Mouse (Mus musculus): ENCODE data around the gene Rasgrp3. TPM values are rescaled to one million over a fixed set of nuclear protein-coding genes. Genes with fewer than 3 reads are reported as not detected.
"Not testable (repeated sequence)": the region's sequence is repeated elsewhere in the genome, so short reads cannot be mapped to it uniquely, and the experiment has no call there.

Rasgrp3 gene
- polyA plus RNA-seq, 1 experiment = 0.46 TPM

DNA sequence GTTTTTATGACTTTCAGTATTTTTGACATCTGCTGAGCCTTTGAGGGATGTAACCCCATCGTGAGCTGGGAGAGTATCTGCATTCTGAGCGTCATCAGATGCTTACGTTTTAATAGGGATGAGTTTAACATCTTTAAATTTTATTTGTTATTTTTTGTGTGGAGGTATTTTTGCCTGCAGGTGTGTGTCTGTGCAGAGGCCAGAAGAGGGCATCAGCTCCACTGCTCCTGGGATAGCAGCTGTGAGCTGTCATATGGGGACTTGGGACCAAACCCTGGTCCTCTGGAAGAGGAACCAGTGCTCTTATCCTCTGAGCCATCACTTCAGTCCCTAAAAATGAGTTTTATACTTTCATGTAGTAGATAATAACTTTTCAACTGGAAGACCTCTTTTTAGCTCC, 12.6 kb downstream of the Rasgrp3 start:
- Histone ChIP-seq H3K4me2 (ENCODE audit: low read depth) (no peak overlapping the region), H3K36me3 (ENCODE audit: control insufficient read depth, insufficient read depth) (no peaks in the 10 kb centered on the region), H3K27me3 (ENCODE audit: control insufficient read depth, insufficient read depth, insufficient read length) (no peaks in the 10 kb centered on the region), H3K79me2 (ENCODE audit: control insufficient read depth, insufficient read depth) (no peaks in the 10 kb centered on the region), H3K4me3 (no peak overlapping the region), H3ac (ENCODE audit: control insufficient read depth, insufficient read length) (no peak overlapping the region)
- TF ChIP-seq POLR2AphosphoS2 (IDR thresholded peaks at IDR 0.05; ENCODE audit: insufficient read length, low read depth) (no peak), USF1 (IDR thresholded peaks at IDR 0.05; ENCODE audit: low read depth) (no peak), SRF (IDR thresholded peaks at IDR 0.05; ENCODE audit: control insufficient read depth, insufficient read length, low read depth) (no peak), POLR2A (IDR thresholded peaks at IDR 0.05; ENCODE audit: insufficient read length, low read depth) (no peak), MYOD1 (IDR thresholded peaks at IDR 0.05; ENCODE audit: control insufficient read depth in 1 of 3, insufficient read length in 2 of 3, low read depth in 2 of 3) (no peak), TCF3 (IDR thresholded peaks at IDR 0.05; ENCODE audit: insufficient read length, low read depth) (no peak)

DNA sequence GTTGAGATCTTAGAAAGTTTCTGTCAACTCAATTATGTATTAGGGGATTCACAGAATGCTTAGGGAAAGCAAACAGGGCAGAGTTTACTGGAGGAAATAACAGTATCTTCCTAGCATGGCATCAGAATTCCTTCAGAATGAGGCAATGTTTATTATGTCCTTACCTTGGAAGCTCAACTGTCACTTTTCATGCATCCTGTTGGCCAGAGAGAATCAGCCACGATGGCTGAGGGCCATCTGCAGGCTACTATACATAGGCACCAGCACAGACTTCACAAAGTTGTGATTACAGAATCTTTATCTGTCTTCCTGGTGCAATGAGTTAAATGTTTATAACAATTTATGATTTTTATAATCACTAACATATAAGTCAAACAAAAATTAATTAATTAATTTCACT, 13.3 kb downstream of the Rasgrp3 start:
- Histone ChIP-seq H3K4me3 (no peak overlapping the region), H3K36me3 (ENCODE audit: control insufficient read depth, insufficient read depth) (no peaks in the 10 kb centered on the region), H3K4me2 (ENCODE audit: low read depth) (no peak overlapping the region), H3ac (ENCODE audit: control insufficient read depth, insufficient read length) (no peak overlapping the region), H3K79me2 (ENCODE audit: control insufficient read depth, insufficient read depth) (no peaks in the 10 kb centered on the region), H3K27me3 (ENCODE audit: control insufficient read depth, insufficient read depth, insufficient read length) (no peaks in the 10 kb centered on the region)
- TF ChIP-seq TCF3 (IDR thresholded peaks at IDR 0.05; ENCODE audit: insufficient read length, low read depth) (no peak), TCF12 (IDR thresholded peaks at IDR 0.05; ENCODE audit: insufficient read depth, poor library complexity, severe bottlenecking) (no peak), CEBPB (IDR thresholded peaks at IDR 0.05; ENCODE audit: insufficient read depth, poor library complexity, severe bottlenecking) (no peak), E2F4 (IDR thresholded peaks at IDR 0.05; ENCODE audit: insufficient read depth) (no peak), POLR2A (IDR thresholded peaks at IDR 0.05; ENCODE audit: insufficient read length, low read depth) (no peak), SRF (IDR thresholded peaks at IDR 0.05; ENCODE audit: control insufficient read depth, insufficient read length, low read depth) (no peak), MYOD1 (IDR thresholded peaks at IDR 0.05; ENCODE audit: control insufficient read depth in 1 of 3, insufficient read length in 2 of 3, low read depth in 2 of 3) (no peak), POLR2AphosphoS2 (IDR thresholded peaks at IDR 0.05; ENCODE audit: insufficient read length, low read depth) (no peak), REST (IDR thresholded peaks at IDR 0.05; ENCODE audit: insufficient read depth, insufficient read length) (no peak), MAX (IDR thresholded peaks at IDR 0.05; ENCODE audit: low read depth) (no peak), USF1 (IDR thresholded peaks at IDR 0.05; ENCODE audit: low read depth) (no peak)

DNA sequence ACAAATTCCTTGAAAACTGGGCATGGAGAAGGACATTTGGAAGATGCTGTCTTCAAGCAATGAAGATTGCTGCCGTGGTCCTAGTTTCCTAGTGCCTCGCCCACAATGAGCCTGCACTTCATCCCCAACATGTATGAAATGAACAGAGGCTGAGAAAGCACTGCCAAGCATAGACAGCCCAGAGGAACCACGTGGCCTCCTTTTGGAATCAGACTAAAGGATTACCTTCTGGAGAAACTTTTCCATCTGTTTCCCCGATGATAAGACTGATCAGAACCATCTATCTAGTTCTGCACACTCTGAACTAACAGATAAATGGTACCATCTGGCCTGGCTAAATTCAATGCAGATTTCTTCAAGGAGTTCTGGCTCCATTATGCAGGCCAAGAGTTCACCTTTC, 16.6 kb downstream of the Rasgrp3 start:
- TF ChIP-seq REST (IDR thresholded peaks at IDR 0.05; ENCODE audit: insufficient read depth, insufficient read length) = no peak
- TF ChIP-seq CEBPB (IDR thresholded peaks at IDR 0.05; ENCODE audit: insufficient read depth, poor library complexity, severe bottlenecking) = no peak
- no peak for TF ChIP-seq USF1 (IDR thresholded peaks at IDR 0.05; ENCODE audit: low read depth)
- TF ChIP-seq MYOD1 (IDR thresholded peaks at IDR 0.05; ENCODE audit: control insufficient read depth in 1 of 3, insufficient read length in 2 of 3, low read depth in 2 of 3) = no peak
- no peak for TF ChIP-seq SRF (IDR thresholded peaks at IDR 0.05; ENCODE audit: control insufficient read depth, insufficient read length, low read depth)
- Histone ChIP-seq H3K79me2 (ENCODE audit: control insufficient read depth, insufficient read depth) (no peaks in the 10 kb centered on the region), H3ac (ENCODE audit: control insufficient read depth, insufficient read length) (no peak overlapping the region)

DNA sequence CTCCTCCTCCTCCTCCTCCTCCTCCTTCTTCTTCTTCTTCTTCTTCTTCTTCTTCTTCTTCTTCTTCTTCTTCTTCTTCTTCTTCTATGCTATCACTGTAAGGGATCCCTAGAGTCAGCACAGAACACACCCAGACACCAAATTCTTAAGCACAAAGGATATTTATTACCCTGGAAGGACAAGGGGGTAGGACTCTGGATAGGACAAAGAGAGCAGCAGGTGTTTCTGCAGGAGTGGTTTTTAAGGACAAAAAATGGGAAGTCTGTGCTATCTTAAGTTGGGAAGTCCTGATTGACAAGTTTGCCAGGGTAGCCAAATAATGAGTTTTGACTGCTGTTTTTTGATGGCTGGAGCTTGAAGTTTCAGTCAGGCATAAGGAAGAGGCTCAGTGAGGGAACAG, 17.9 kb downstream of the Rasgrp3 start:
- TF ChIP-seq MAX (IDR thresholded peaks at IDR 0.05; ENCODE audit: low read depth) (no peak), CEBPB (IDR thresholded peaks at IDR 0.05; ENCODE audit: insufficient read depth, poor library complexity, severe bottlenecking) (no peak), REST (IDR thresholded peaks at IDR 0.05; ENCODE audit: insufficient read depth, insufficient read length) (no peak), MYOD1 (IDR thresholded peaks at IDR 0.05; ENCODE audit: control insufficient read depth in 1 of 3, insufficient read length in 2 of 3, low read depth in 2 of 3) (no peak), TCF12 (IDR thresholded peaks at IDR 0.05; ENCODE audit: insufficient read depth, poor library complexity, severe bottlenecking) (no peak), SRF (IDR thresholded peaks at IDR 0.05; ENCODE audit: control insufficient read depth, insufficient read length, low read depth) (no peak)
- no peak overlapping the region for H3ac ChIP-seq (ENCODE audit: control insufficient read depth, insufficient read length)
- H3K27me3 ChIP-seq (ENCODE audit: control insufficient read depth, insufficient read depth, insufficient read length) = no peaks in the 10 kb centered on the region

More for the DNA sequence above, 16.6 kb downstream of the Rasgrp3 start:
- Histone ChIP-seq H3K27me3 (ENCODE audit: control insufficient read depth, insufficient read depth, insufficient read length) (no peaks in the 10 kb centered on the region), H3K36me3 (ENCODE audit: control insufficient read depth, insufficient read depth) (no peaks in the 10 kb centered on the region), H3K4me2 (ENCODE audit: low read depth) (no peak overlapping the region), H3K4me3 (no peak overlapping the region)

DNA sequence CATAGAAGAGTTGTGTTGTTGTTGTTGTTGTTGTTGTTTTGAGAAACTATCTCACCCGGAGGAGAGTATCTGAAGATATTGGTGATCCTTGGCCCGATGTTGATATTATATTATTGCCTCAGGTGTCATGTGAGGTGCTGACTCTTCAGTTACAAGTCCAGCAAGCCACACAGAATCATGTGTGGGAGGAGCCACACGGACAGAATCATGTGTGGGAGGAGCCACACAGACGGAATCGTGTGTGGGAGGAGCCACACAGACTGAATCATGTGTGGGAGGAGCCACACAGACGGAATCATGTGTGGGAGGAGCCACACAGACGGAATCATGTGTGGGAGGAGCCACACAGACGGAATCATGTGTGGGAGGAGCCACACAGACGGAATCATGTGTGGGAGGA, 20.4 kb downstream of the Rasgrp3 start:
- not testable (repeated sequence) for H3K4me2 ChIP-seq (ENCODE audit: low read depth); H3K79me2 ChIP-seq (ENCODE audit: control insufficient read depth, insufficient read depth); H3K27me3 ChIP-seq (ENCODE audit: control insufficient read depth, insufficient read depth, insufficient read length); H3K4me3 ChIP-seq; H3K36me3 ChIP-seq (ENCODE audit: control insufficient read depth, insufficient read depth); H3ac ChIP-seq (ENCODE audit: control insufficient read depth, insufficient read length)

More for the DNA sequence above, 17.9 kb downstream of the Rasgrp3 start:
- Histone ChIP-seq H3K4me3 (no peak overlapping the region), H3K4me2 (ENCODE audit: low read depth) (no peak overlapping the region), H3K36me3 (ENCODE audit: control insufficient read depth, insufficient read depth) (no peaks in the 10 kb centered on the region), H3K79me2 (ENCODE audit: control insufficient read depth, insufficient read depth) (no peaks in the 10 kb centered on the region)

DNA sequence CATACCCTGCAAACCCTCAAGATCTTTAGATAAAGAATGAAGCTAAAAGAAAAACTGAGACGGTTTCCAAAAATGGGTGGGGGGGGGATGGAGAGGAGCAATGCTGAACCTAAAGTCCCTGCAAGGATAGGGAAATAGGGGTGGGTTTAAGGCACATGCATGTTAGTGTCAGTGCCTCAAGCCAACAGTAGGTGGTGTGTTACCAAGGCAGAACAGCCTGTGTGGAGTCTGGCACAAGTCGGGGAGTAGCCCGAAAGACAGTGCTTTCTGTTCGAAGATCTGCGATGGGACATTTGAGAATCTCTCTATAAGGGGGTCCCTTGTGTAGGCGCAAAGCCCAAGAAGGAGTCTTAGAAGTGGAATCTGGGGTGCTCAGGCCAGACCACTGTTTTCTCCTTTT, 24.9 kb downstream of the Rasgrp3 start:
- Histone ChIP-seq H3K36me3 (ENCODE audit: control insufficient read depth, insufficient read depth) (no peaks in the 10 kb centered on the region), H3K27me3 (ENCODE audit: control insufficient read depth, insufficient read depth, insufficient read length) (no peaks in the 10 kb centered on the region), H3ac (ENCODE audit: control insufficient read depth, insufficient read length) (no peak overlapping the region), H3K79me2 (ENCODE audit: control insufficient read depth, insufficient read depth) (no peaks in the 10 kb centered on the region), H3K4me2 (ENCODE audit: low read depth) (no peak overlapping the region), H3K4me3 (no peak overlapping the region)
- TF ChIP-seq MYOG (IDR thresholded peaks at IDR 0.05; ENCODE audit: control insufficient read depth in 1 of 3, insufficient read depth in 1 of 3, insufficient read length in 2 of 3, low read depth in 2 of 3) = no peak
- TF ChIP-seq POLR2A (IDR thresholded peaks at IDR 0.05; ENCODE audit: insufficient read length, low read depth) = no peak
- TF ChIP-seq POLR2AphosphoS2 (IDR thresholded peaks at IDR 0.05; ENCODE audit: insufficient read length, low read depth) = no peak
- no peak for TF ChIP-seq MAX (IDR thresholded peaks at IDR 0.05; ENCODE audit: low read depth)
- no peak for TF ChIP-seq TCF12 (IDR thresholded peaks at IDR 0.05; ENCODE audit: insufficient read depth, poor library complexity, severe bottlenecking)
- TF ChIP-seq USF1 (IDR thresholded peaks at IDR 0.05; ENCODE audit: low read depth) = no peak
- TF ChIP-seq TCF3 (IDR thresholded peaks at IDR 0.05; ENCODE audit: insufficient read length, low read depth) = no peak
- no peak for TF ChIP-seq REST (IDR thresholded peaks at IDR 0.05; ENCODE audit: insufficient read depth, insufficient read length)
- TF ChIP-seq CEBPB (IDR thresholded peaks at IDR 0.05; ENCODE audit: insufficient read depth, poor library complexity, severe bottlenecking) = no peak
- no peak for TF ChIP-seq SRF (IDR thresholded peaks at IDR 0.05; ENCODE audit: control insufficient read depth, insufficient read length, low read depth)
- no peak for TF ChIP-seq E2F4 (IDR thresholded peaks at IDR 0.05; ENCODE audit: insufficient read depth)
- TF ChIP-seq MYOD1 (IDR thresholded peaks at IDR 0.05; ENCODE audit: control insufficient read depth in 1 of 3, insufficient read length in 2 of 3, low read depth in 2 of 3) = no peak
